Mouse (Mus musculus): Measurements from ENCODE around the gene Atf7ip. TPM values are rescaled to one million over a fixed set of nuclear protein-coding genes. Genes with fewer than 3 reads are reported as not detected.

Gene Atf7ip
- polyA plus RNA-seq, 1 experiment from 2014 or later, result 59.3 TPM

DNA sequence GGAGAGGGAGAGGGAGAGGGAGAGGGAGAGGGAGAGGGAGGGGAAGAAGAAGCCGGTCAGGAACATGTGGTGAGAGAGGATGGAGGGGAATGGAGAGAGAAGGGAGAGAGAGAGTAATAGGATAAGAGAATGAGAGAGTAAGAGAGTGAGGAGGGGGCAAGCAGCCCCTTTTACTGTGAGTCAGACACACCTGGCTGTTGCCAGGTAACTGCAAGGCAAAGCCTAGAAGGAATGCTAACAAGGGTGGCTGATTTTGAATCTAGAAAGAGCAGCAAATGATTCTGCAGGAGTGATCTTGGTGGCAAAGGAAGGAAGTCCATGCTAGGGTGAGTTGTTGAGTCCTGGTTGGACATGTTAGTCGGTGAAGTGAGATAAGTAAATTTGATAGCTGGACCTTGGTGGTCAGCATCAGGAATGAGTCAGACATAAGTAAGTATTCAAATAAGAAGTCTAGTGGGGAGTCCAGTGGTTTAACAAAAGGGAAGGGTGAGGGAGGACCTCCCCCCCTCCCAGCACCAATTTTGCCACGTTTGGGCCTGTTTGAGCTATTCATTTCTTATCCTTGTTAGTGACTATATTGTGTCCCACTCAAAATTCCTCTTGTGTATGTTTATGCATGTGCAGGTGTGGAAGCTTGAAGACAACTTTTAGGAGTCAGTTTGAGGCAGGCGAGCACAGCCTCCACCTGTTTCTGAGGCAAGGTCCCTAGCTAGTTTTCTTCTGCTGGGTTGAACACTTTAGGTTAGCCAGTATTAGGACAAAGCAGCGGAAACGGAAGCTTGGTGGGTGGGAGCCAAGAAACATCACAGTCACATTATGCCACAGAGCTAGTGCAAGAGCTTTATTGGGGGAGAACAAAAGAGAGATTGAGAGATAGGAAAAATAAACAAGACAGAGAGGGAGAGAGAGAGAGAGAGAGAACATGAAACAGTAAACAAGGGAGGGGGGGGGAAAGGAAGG lies 15.2 kb upstream of the Atf7ip start:
- no peak for ATAC-seq (ENCODE audit: insufficient number of reproducible peaks, insufficient read depth, low FRiP score, low read depth)
- H3K4me3 ChIP-seq (ENCODE audit: low read depth, low read length), result no peak overlapping the region
- H3K4me2 ChIP-seq (replicated peaks; ENCODE audit: low read depth, low read length), result no peak overlapping the region
- no peaks in the 10 kb centered on the region for H3K36me3 ChIP-seq (ENCODE audit: control insufficient read depth, insufficient read depth, low read length)
- H3K27ac ChIP-seq (ENCODE audit: low read length), result peak overlapping the region; percentile 52; the same call in 1 of the 2 replicates
- no peaks in the 10 kb centered on the region for H3K9me3 ChIP-seq (ENCODE audit: control insufficient read depth, low read depth, low read length)
- no peaks in the 10 kb centered on the region for H3K27me3 ChIP-seq (ENCODE audit: control insufficient read depth, insufficient read depth, low read length)
- H3K9ac ChIP-seq (replicated peaks; ENCODE audit: low read depth, low read length), result no peak overlapping the region
- no peaks in the 10 kb centered on the region for H3K4me1 ChIP-seq (ENCODE audit: control insufficient read depth, insufficient read depth, low read length)
- WGBS, result 59% methylated on average over 6 of the region's 6 CpGs

DNA sequence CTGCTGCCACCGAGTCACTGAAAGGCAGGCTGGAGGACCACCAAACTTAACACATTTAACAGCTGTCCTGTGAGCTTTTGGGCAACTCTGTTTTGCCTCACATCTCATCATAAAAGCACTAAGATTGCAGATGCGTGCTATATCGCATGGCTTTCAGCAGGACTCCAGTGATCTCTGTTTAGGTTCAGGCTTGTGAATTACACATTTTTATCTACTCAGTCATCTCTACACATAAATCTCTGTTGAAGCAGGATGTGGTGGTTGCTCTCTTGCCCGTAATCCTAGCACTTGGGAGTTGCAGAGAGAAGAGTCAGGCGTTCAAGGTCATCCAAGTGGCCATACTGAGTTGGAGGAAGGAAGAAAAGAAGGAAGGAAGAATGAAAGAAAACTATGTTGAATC lies 14.3 kb upstream of the Atf7ip start:
- no peak overlapping the region for H3K4me2 ChIP-seq (replicated peaks; ENCODE audit: low read depth, low read length)
- H3K9me3 ChIP-seq (ENCODE audit: control insufficient read depth, low read depth, low read length), result no peaks in the 10 kb centered on the region
- no peak for ATAC-seq (ENCODE audit: insufficient number of reproducible peaks, insufficient read depth, low FRiP score, low read depth)
- no peaks in the 10 kb centered on the region for H3K27me3 ChIP-seq (ENCODE audit: control insufficient read depth, insufficient read depth, low read length)
- 72% methylated on average over 5 of the region's 5 CpGs for WGBS
- no peak overlapping the region for H3K4me3 ChIP-seq (ENCODE audit: low read depth, low read length)
- H3K4me1 ChIP-seq (ENCODE audit: control insufficient read depth, insufficient read depth, low read length), result no peaks in the 10 kb centered on the region
- H3K36me3 ChIP-seq (ENCODE audit: control insufficient read depth, insufficient read depth, low read length), result no peaks in the 10 kb centered on the region
- H3K9ac ChIP-seq (replicated peaks; ENCODE audit: low read depth, low read length), result no peak overlapping the region
- H3K27ac ChIP-seq (ENCODE audit: low read length), result no peak overlapping the region

DNA sequence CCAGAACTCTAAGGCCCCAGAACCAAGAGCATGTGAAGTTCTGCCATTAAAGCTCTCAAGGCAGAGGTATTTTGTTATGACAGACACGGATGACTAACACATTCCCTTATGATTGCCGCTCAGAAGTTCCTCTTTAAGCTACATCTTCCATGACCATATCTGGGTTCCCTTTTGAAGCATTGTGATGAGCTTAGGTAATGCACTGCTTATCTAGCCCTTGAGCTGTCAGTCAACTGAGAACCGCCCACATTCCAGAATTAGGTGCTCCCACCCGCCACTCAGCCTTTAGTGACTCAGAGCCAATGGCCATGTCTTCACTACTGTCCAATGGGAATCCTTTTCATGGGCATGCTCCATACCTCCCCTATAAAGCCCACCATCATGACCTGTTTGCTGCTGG lies 13.7 kb upstream of the Atf7ip start:
- Histone ChIP-seq H3K27me3 (ENCODE audit: control insufficient read depth, insufficient read depth, low read length) (no peaks in the 10 kb centered on the region), H3K36me3 (ENCODE audit: control insufficient read depth, insufficient read depth, low read length) (no peaks in the 10 kb centered on the region), H3K27ac (ENCODE audit: low read length) (no peak overlapping the region), H3K4me3 (ENCODE audit: low read depth, low read length) (no peak overlapping the region), H3K9me3 (ENCODE audit: control insufficient read depth, low read depth, low read length) (no peaks in the 10 kb centered on the region), H3K9ac (replicated peaks; ENCODE audit: low read depth, low read length) (no peak overlapping the region), H3K4me2 (replicated peaks; ENCODE audit: low read depth, low read length) (no peak overlapping the region), H3K4me1 (ENCODE audit: control insufficient read depth, insufficient read depth, low read length) (no peaks in the 10 kb centered on the region)
- 80% methylated on average over 4 of the region's 4 CpGs for WGBS
- ATAC-seq (ENCODE audit: insufficient number of reproducible peaks, insufficient read depth, low FRiP score, low read depth), result no peak

DNA sequence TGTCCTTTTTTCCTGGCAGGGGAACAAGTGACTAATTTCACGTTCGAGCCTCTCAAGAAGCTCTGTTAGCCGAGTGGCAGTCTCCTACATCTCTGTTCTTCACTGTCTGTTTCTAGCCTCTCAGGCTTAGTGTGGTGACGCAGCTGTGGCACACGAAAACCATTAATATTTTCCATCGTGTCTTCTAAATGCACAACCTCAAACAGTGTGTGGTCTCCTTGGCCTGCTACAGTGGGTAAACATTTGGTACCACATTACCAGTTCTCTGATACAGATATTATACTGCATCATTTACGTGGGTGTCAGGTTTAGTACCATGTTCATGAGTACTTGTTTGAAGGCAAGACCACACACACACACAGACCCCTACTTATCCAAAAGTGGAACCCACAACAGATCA lies 12.5 kb upstream of the Atf7ip start:
- Histone ChIP-seq H3K4me3 (ENCODE audit: low read depth, low read length) (no peak overlapping the region), H3K9me3 (ENCODE audit: control insufficient read depth, low read depth, low read length) (no peaks in the 10 kb centered on the region), H3K27ac (ENCODE audit: low read length) (no peak overlapping the region), H3K36me3 (ENCODE audit: control insufficient read depth, insufficient read depth, low read length) (no peaks in the 10 kb centered on the region), H3K27me3 (ENCODE audit: control insufficient read depth, insufficient read depth, low read length) (no peaks in the 10 kb centered on the region), H3K4me2 (replicated peaks; ENCODE audit: low read depth, low read length) (no peak overlapping the region), H3K9ac (replicated peaks; ENCODE audit: low read depth, low read length) (no peak overlapping the region), H3K4me1 (ENCODE audit: control insufficient read depth, insufficient read depth, low read length) (no peaks in the 10 kb centered on the region)
- ATAC-seq (ENCODE audit: insufficient number of reproducible peaks, insufficient read depth, low FRiP score, low read depth), result no peak
- 90% methylated on average over 7 of the region's 7 CpGs for WGBS

DNA sequence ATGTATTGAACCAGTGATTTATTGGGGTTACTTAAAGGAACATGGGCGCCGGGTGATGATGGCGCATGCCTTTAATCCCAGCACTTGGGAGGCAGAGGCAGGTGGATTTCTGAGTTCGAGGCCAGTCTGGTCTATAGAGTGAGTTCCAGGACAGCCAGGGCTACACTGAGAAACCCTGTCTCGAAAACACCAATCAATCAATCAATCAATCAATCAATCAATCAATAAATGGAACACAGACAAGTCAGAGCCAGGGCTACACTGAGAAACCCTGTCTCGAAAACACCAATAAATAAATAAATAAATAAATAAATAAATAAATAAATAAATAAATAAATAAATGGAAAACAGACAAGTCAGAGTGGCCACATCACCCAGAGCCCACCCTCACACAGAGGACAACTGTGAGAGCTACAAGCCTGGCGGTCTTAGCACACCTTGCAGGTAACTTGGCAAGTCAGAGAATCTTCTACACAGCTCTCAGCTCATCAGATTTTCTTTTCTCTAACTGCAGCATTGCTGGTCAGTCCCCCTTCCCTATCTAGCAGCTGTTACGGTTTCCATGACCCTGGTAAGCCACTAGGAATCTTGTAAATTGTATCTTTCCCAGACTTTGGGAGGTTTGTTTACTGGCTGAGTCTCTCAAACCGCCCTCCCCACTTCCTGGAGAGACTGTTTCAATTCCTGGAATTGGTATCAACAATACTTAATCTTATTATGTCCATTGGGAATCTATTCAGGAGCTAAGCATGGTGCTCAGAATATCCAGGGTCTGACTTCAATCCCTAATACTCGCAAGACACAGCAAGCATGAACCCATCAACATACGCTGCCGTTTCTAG lies 11.8 kb upstream of the Atf7ip start:
- H3K27me3 ChIP-seq (ENCODE audit: control insufficient read depth, insufficient read depth, low read length), result no peaks in the 10 kb centered on the region
- no peak overlapping the region for H3K4me2 ChIP-seq (replicated peaks; ENCODE audit: low read depth, low read length)
- H3K4me1 ChIP-seq (ENCODE audit: control insufficient read depth, insufficient read depth, low read length), result no peaks in the 10 kb centered on the region
- no peak overlapping the region for H3K27ac ChIP-seq (ENCODE audit: low read length)
- H3K9me3 ChIP-seq (ENCODE audit: control insufficient read depth, low read depth, low read length), result no peaks in the 10 kb centered on the region
- no peak overlapping the region for H3K9ac ChIP-seq (replicated peaks; ENCODE audit: low read depth, low read length)
- H3K36me3 ChIP-seq (ENCODE audit: control insufficient read depth, insufficient read depth, low read length), result no peaks in the 10 kb centered on the region
- H3K4me3 ChIP-seq (ENCODE audit: low read depth, low read length), result no peak overlapping the region
- ATAC-seq (ENCODE audit: insufficient number of reproducible peaks, insufficient read depth, low FRiP score, low read depth), result no peak
- WGBS, result 81% methylated on average over 12 of the region's 12 CpGs

DNA sequence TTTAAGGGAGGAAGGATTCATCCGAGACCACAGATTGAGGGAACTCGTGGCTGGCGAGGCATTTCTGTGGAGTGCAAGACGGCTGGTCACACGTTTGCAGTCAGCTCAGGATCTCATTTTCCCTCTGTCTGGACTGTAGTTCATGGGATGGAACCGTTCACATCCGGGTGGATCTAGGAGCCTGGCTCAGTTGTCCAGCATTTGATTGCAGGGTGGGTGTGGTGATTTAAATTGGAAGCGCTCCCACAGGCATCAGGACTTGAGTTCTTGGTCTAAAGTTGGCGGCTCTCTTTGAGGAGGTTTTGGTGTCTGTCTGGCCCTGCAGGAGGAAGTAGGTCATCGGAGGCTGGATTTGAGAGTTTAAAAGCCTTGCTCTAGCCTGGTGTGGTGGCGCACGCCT lies 10.9 kb upstream of the Atf7ip start:
- Histone ChIP-seq H3K4me2 (replicated peaks; ENCODE audit: low read depth, low read length) (no peak overlapping the region), H3K4me3 (ENCODE audit: low read depth, low read length) (no peak overlapping the region), H3K36me3 (ENCODE audit: control insufficient read depth, insufficient read depth, low read length) (no peaks in the 10 kb centered on the region), H3K27me3 (ENCODE audit: control insufficient read depth, insufficient read depth, low read length) (no peaks in the 10 kb centered on the region), H3K4me1 (ENCODE audit: control insufficient read depth, insufficient read depth, low read length) (no peaks in the 10 kb centered on the region), H3K27ac (ENCODE audit: low read length) (no peak overlapping the region), H3K9ac (replicated peaks; ENCODE audit: low read depth, low read length) (no peak overlapping the region), H3K9me3 (ENCODE audit: control insufficient read depth, low read depth, low read length) (no peaks in the 10 kb centered on the region)
- 90% methylated on average over 12 of the region's 12 CpGs for WGBS
- ATAC-seq (ENCODE audit: insufficient number of reproducible peaks, insufficient read depth, low FRiP score, low read depth), result no peak

DNA sequence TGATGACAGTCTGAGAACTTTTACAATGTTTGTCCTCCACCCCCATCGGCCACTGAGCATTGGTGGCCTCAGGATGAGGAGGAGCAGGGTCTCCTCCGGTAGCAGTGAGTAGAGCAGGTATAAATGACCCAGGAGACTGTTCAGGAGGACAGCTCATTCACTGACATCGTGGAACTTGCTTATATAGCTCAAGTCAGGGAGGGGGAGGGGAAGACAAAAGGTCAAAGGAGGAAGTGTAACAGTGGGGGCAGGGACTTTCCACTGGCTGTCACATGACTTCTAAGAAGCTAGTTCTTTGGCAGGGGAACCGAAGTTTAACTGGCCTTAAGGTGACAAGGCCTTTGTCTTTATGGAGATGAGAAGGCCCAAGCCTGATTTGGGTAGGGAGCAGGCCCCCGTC lies 8.2 kb upstream of the Atf7ip start:
- Histone ChIP-seq H3K9ac (replicated peaks; ENCODE audit: low read depth, low read length) (no peak overlapping the region), H3K36me3 (ENCODE audit: control insufficient read depth, insufficient read depth, low read length) (no peaks in the 10 kb centered on the region), H3K4me2 (replicated peaks; ENCODE audit: low read depth, low read length) (no peak overlapping the region), H3K27ac (ENCODE audit: low read length) (no peak overlapping the region), H3K4me3 (ENCODE audit: low read depth, low read length) (no peak overlapping the region), H3K27me3 (ENCODE audit: control insufficient read depth, insufficient read depth, low read length) (no peaks in the 10 kb centered on the region), H3K9me3 (ENCODE audit: control insufficient read depth, low read depth, low read length) (no peaks in the 10 kb centered on the region), H3K4me1 (ENCODE audit: control insufficient read depth, insufficient read depth, low read length) (no peaks in the 10 kb centered on the region)
- no peak for ATAC-seq (ENCODE audit: insufficient number of reproducible peaks, insufficient read depth, low FRiP score, low read depth)
- 69% methylated on average over 5 of the region's 5 CpGs for WGBS

DNA sequence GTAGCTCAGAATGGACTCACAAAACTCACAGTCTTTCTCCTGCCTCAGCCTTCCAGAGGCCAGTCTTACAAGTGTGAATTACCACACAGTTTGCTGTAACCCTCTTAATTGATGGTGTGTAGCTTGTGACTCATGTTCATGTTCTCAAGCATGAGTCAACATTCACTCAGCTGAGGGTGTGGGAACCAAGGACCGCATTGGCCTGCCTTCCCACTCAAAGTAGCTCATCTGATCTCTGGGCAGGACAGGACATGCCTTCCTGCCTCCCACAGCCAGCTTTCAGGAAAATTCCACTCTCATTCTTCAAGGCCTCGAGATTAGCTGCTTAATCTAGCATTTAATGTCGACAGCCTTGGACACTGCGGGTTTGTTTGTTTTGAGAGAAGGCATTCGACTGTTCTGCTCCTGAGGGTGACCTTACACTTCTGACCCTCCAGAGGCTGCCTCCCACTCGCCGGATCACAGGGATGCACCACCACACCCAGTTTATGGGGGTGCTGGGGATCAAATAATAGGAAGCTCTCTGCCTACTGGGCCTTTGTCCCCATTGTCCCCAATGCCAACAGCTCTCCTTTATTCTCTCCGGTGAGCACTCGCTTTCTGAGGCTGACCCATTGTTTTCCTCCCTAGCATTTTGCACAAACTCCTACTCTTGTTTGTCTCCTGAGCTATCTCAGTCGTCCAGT lies 6.5 kb upstream of the Atf7ip start:
- Histone ChIP-seq H3K36me3 (ENCODE audit: control insufficient read depth, insufficient read depth, low read length) (no peaks in the 10 kb centered on the region), H3K27ac (ENCODE audit: low read length) (no peak overlapping the region), H3K4me2 (replicated peaks; ENCODE audit: low read depth, low read length) (no peak overlapping the region), H3K9me3 (ENCODE audit: control insufficient read depth, low read depth, low read length) (no peaks in the 10 kb centered on the region), H3K27me3 (ENCODE audit: control insufficient read depth, insufficient read depth, low read length) (no peaks in the 10 kb centered on the region), H3K4me3 (ENCODE audit: low read depth, low read length) (no peak overlapping the region), H3K9ac (replicated peaks; ENCODE audit: low read depth, low read length) (no peak overlapping the region), H3K4me1 (ENCODE audit: control insufficient read depth, insufficient read depth, low read length) (no peaks in the 10 kb centered on the region)
- ATAC-seq (ENCODE audit: insufficient number of reproducible peaks, insufficient read depth, low FRiP score, low read depth), result no peak
- 47% methylated on average over 10 of the region's 10 CpGs for WGBS

All from stomach, embryonic 14.5 days (tissue).